Mouse (Mus musculus): ENCODE measurements around the gene Hist1h2af.
"Not testable (repeated sequence)": the region's sequence is repeated elsewhere in the genome, so short reads cannot be mapped to it uniquely, and the experiment has no call there.

DNA sequence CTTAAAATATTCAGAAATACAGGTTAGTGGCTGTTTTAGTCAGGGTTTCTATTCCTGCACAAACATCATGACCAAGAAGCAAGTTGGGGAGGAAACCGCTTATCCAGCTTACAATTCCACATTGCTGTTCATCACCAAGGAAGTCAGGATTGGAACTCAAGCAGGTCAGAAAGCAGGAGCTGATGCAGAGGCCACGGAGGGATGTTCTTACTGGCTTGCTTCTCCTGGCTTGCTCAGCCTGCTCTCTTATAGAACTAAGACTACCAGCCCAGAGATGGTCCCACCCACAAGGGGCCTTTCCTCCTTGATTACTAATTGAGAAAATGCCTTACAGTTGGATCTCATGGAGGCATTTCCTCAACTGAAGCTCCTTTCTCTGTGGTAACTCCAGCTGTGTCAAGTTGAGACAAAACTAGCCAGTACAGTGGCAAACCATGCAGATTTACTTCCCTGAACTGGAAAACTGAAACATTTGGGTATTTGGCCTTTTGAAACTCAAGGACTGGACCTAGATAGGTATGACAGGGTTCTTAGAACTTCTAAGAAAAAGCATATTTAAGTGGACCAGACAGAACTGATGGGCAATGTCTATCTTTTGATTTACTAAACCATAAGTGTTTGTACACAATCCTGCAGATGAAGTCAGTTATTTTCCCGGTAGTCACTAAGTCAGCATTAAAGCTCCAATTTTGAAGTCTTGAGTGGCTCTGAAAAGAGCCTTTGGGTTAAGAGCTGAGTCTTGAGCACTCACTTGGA is 8.7 kb downstream of the Hist1h2af start:
- TF ChIP-seq MAFK (IDR thresholded peaks at IDR 0.05; ENCODE audit: insufficient read depth, low read depth, low read length); ZNF384 (IDR thresholded peaks at IDR 0.05; ENCODE audit: low read depth, low read length); HCFC1 (IDR thresholded peaks at IDR 0.05; ENCODE audit: borderline replicate concordance, insufficient read depth, low read length); CHD2 (IDR thresholded peaks at IDR 0.05; ENCODE audit: low read depth, low read length); ZC3H11A (IDR thresholded peaks at IDR 0.05; ENCODE audit: borderline replicate concordance, low read depth, low read length): not testable (repeated sequence)
